Mouse (Mus musculus) liver, embryonic 14.5 days (tissue): ENCODE data around the gene Pknox2. TPM values are rescaled to one million over a fixed set of nuclear protein-coding genes. Genes with fewer than 3 reads are reported as not detected.

Source experiments
- ATAC-seq: fragments of 200-750 bp; cut with Nextera tagmentation; 2 replicates; pipeline ENCODE4 v1.8.0; 2017; ENCODE audit warnings: moderate number of reproducible peaks, mild to moderate bottlenecking, moderate library complexity; ENCODE audit not compliant: insufficient read depth
- DNase-seq, 3 experiments: peaks; one replicate each; pipeline ENCODE4 v3.0.0-alpha.2; 2012 to 2013; ENCODE audit warnings: low read depth in 3 of 3, low spot score in 3 of 3
- H3K27ac ChIP-seq: fragments of 300-500 bp; sonication (generic); 2 replicates; pipeline ENCODE4 v1.5.1; 2014; ENCODE audit warnings: moderate library complexity, mild to moderate bottlenecking, control low read depth, inconsistent platforms
- H3K27me3 ChIP-seq: fragments of 300-500 bp; sonication (generic); 2 replicates; pipeline ENCODE4 v1.6.1; 2014; ENCODE audit warnings: mild to moderate bottlenecking, low read length, moderate library complexity; ENCODE audit not compliant: control insufficient read depth, insufficient read depth
- H3K36me3 ChIP-seq: fragments of 300-500 bp; sonication (generic); replicated peaks from 2 replicates; pipeline ENCODE4 v1.6.1; 2014; ENCODE audit warnings: low read depth; ENCODE audit not compliant: control insufficient read depth, insufficient read depth
- H3K4me1 ChIP-seq, 2 experiments: fragments of 200-500 bp in 1 of 2; fragments of 300-500 bp in 1 of 2; sonication (generic) in 1 of 2; replicated peaks; 2 replicates each; pipeline ENCODE4 v1.6.1; 2012 to 2014; ENCODE audit warnings: antibody characterized with exemption in 1 of 2, inconsistent platforms in 1 of 2, low read length in 1 of 2; ENCODE audit not compliant: control insufficient read depth in 2 of 2, insufficient read depth in 2 of 2
- H3K4me2 ChIP-seq: fragments of 300-500 bp; sonication (generic); 2 replicates; pipeline ENCODE4 v1.6.1; 2014; ENCODE audit warnings: low read depth, mild to moderate bottlenecking, control low read depth, moderate library complexity
- H3K4me3 ChIP-seq, 2 experiments: fragments of 200-500 bp in 1 of 2; fragments of 300-500 bp in 1 of 2; sonication (generic) in 1 of 2; 2 replicates each; pipeline ENCODE4 v1.5.1; 2012 to 2014; ENCODE audit warnings: low read depth in 2 of 2, low read length in 2 of 2, mild to moderate bottlenecking in 2 of 2, control low read depth in 1 of 2, inconsistent platforms in 1 of 2, moderate library complexity in 1 of 2; ENCODE audit not compliant: insufficient read depth in 1 of 2
- H3K9ac ChIP-seq: fragments of 300-500 bp; sonication (generic); replicated peaks from 2 replicates; pipeline ENCODE4 v1.6.1; 2014; ENCODE audit warnings: mild to moderate bottlenecking, control low read depth, moderate library complexity
- H3K9me3 ChIP-seq: fragments of 300-500 bp; sonication (generic); 2 replicates; pipeline ENCODE4 v1.6.1; 2016; ENCODE audit warnings: low read length, mixed read lengths; ENCODE audit not compliant: control insufficient read depth
- CTCF ChIP-seq: IDR thresholded peaks from 2 replicates; pipeline ENCODE4 v1.5.1; 2016; ENCODE audit warnings: antibody characterized with exemption, low read depth, control low read depth
- EP300 ChIP-seq: IDR thresholded peaks from 2 replicates; pipeline ENCODE4 v1.6.1; 2016; ENCODE audit warnings: antibody characterized with exemption, low read depth
- WGBS: fragments of 180-500 bp; shearing (Covaris S2); extraction: QIAGEN DNeasy Blood & Tissue Kit; methylation state at CpG from one replicate; pipeline ENCODE4 v1.1.7; 2014; ENCODE audit not compliant: insufficient replicate concordance; 5-methylcytosine and 5-hydroxymethylcytosine counted together
- polyA plus RNA-seq, 2 experiments: library from polyadenylated mRNA; depleted of rRNA in 1 of 2; stranded (reverse) in 1 of 2; unstranded in 1 of 2; fragments of >200 nt; fragmentation: Nextera tagmentation in 1 of 2; extraction: Ambion mirVana in 1 of 2; gene quantifications; 2 replicates each; pipeline versions ENCODE4 v1.2.1 to v1.2.3; 2012 to 2014

Gene Pknox2
- polyA plus RNA-seq, 2 experiments: 0.08 to 0.18 TPM

DNA sequence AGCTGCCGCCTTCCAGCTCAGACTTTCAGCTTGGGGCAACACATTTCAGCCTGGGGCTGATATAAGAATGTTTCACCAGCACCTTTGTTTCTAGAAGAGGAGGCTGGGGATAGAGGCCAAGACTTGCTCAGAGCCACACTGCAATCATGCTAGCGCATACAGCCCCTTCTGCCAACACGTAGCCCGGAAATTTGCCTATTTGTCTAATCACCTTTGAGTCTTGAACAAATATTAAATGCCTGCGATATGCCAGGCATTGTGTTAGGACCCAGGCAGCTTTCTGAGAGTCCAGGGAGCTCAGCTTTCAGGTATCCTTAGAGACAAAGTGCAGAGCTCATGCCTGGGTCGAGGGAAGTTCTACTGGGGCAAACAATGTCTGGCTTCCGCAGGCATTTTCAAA, 130.0 kb downstream of the Pknox2 start:
- Histone ChIP-seq H3K27ac (no peak overlapping the region), H3K4me1 (no peaks in the 10 kb centered on the region; a peak in 1 of 4 replicates), H3K27me3 (no peaks in the 10 kb centered on the region), H3K36me3 (no peaks in the 10 kb centered on the region), H3K4me3 (no peak overlapping the region), H3K9ac (no peak overlapping the region), H3K9me3 (no peaks in the 10 kb centered on the region), H3K4me2 (no peak overlapping the region)
- TF ChIP-seq EP300 (no peak), CTCF (no peak)
- no peak for DNase-seq
- 56% methylated on average over 7 of the region's 7 CpGs for WGBS
- no peak for ATAC-seq

DNA sequence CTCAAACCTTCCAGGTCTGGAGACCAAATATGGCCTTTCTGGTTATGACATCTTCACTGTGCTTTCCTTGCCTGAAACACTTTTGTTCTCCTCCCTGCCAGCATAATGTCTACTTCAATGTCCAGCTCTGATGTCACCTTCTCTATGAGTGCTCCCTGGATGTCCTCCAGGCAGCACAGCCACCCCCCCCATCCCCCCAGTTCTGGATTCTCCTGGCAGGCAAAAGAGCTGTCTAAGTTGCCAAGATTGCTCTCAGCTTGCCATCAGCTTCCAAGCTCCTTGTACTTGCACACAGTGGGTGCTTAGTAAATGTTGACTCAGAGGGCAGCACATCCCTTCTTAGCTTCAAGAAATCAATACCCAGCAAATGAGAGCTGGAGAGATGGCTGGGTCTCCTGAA, 131.0 kb downstream of the Pknox2 start:
- ATAC-seq: no peak
- TF ChIP-seq EP300: no peak
- no peak for TF ChIP-seq CTCF
- Histone ChIP-seq H3K27ac (no peak overlapping the region), H3K9me3 (no peaks in the 10 kb centered on the region), H3K4me2 (no peak overlapping the region), H3K4me1 (no peaks in the 10 kb centered on the region), H3K36me3 (no peaks in the 10 kb centered on the region), H3K4me3 (no peak overlapping the region), H3K27me3 (no peaks in the 10 kb centered on the region), H3K9ac (no peak overlapping the region)
- DNase-seq: no peak

DNA sequence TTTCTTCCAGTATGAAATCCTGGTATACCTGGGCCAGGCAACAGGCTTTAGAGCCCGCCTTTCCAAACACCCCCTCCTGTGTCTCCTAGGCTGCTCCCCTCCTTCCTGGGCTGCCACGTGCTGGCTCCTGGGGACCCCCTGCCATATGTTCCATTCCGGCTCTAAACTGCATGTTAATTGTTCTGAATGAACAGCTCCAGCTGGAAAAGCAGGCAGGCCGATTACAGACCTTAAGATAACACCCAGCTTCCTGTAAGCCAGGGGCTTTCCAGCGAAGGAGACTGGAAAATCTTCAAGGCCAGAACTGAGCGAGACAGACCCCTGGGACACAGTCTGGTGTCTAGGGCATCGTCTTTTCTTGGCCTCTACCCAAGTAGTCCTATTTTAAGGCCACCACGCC, 133.6 kb downstream of the Pknox2 start:
- TF ChIP-seq CTCF (no peak), EP300 (no peak)
- no peaks in the 10 kb centered on the region for H3K27me3 ChIP-seq
- no peaks in the 10 kb centered on the region for H3K9me3 ChIP-seq
- no peak overlapping the region for H3K4me2 ChIP-seq
- H3K36me3 ChIP-seq: no peaks in the 10 kb centered on the region
- DNase-seq (no peak), ATAC-seq (no peak)
- H3K9ac ChIP-seq: no peak overlapping the region
- H3K27ac ChIP-seq: no peak overlapping the region
- no peak overlapping the region for H3K4me3 ChIP-seq
- 29% methylated on average over 8 of the region's 8 CpGs for WGBS
- no peaks in the 10 kb centered on the region for H3K4me1 ChIP-seq

DNA sequence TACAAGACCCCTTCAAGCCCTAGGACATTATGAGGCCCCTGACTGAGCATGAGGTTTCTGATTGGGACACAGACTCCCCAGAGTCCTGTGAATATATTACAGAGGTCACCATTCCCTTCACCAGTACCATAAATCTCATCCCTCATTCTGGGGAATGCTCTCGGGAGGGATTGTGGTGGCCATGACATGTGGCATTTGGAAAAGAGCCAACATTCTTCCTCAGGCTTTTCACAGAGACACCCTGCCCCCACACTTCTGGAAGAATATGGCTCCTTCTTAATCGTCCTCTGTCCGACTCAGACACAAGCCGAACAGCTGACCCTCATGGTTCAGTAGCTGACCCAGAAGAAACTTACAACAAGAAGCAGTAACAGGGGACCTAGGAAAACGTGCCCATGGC, 139.1 kb downstream of the Pknox2 start:
- Histone ChIP-seq H3K27me3 (no peaks in the 10 kb centered on the region), H3K36me3 (no peaks in the 10 kb centered on the region), H3K4me1 (no peaks in the 10 kb centered on the region), H3K27ac (no peak overlapping the region), H3K9me3 (no peaks in the 10 kb centered on the region), H3K4me3 (no peak overlapping the region), H3K9ac (no peak overlapping the region), H3K4me2 (no peak overlapping the region)
- 45% methylated on average over 5 of the region's 5 CpGs for WGBS
- TF ChIP-seq EP300 (no peak), CTCF (no peak)
- ATAC-seq (no peak), DNase-seq (no peak)

DNA sequence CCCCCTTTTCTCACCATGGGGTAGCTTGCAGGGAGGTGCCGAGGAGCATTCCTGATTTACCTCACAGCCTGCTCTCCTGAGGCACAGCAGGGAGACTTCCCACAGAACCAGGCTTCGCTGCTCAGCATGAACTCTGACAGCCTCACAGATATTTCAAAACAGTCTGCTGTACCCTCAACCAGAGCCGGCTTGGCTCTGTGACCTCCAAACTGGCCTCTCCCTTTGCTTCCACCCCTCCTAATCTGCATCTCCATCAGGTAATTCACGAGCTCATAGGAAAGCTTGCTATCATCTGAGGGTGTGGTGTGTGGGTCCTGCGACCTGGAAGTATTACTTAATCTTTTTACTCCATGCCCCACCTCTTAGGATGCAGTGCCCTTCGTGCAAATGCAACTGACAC, 142.5 kb downstream of the Pknox2 start:
- no peaks in the 10 kb centered on the region for H3K36me3 ChIP-seq
- no peak overlapping the region for H3K4me2 ChIP-seq
- no peak overlapping the region for H3K4me3 ChIP-seq
- no peaks in the 10 kb centered on the region for H3K9me3 ChIP-seq
- DNase-seq (no peak), ATAC-seq (no peak)
- H3K4me1 ChIP-seq: no peaks in the 10 kb centered on the region
- 30% methylated on average over 6 of the region's 6 CpGs for WGBS
- no peak overlapping the region for H3K9ac ChIP-seq
- H3K27ac ChIP-seq: no peak overlapping the region
- H3K27me3 ChIP-seq: no peaks in the 10 kb centered on the region
- TF ChIP-seq EP300: no peak
- TF ChIP-seq CTCF: no peak
